Mouse (Mus musculus) gastrocnemius, postnatal 36 days (tissue): ENCODE measurements around the gene Gm10577. TPM values are rescaled to one million over a fixed set of nuclear protein-coding genes. Genes with fewer than 3 reads are reported as not detected.

Source experiments
- DNase-seq, 2 experiments: peaks; one replicate each; pipeline ENCODE4 v3.0.0; 2022
- intact Hi-C: fragments of 180-260 bp; cut with DNase I; formaldehyde crosslinking; loops from one replicate; pipeline ENCODE4 v1.15.1; 2025
- total RNA-seq, 2 experiments: library from RNA; stranded (reverse); gene quantifications; 2 replicates each; pipeline ENCODE4 v1.2.3; 2021

Gene Gm10577
- total RNA-seq, 2 experiments from 2014 or later = not detected

GRCm38 (mm10) chr4:100996060-100996651 lies 24.3 kb downstream of the Gm10577 start:
- intact Hi-C loops = loop anchor here (2.0 kb wide), 1 partner anchor 373 kb away; no protein-coding TSS in a partner anchor
- DNase-seq = no peak

DNA sequence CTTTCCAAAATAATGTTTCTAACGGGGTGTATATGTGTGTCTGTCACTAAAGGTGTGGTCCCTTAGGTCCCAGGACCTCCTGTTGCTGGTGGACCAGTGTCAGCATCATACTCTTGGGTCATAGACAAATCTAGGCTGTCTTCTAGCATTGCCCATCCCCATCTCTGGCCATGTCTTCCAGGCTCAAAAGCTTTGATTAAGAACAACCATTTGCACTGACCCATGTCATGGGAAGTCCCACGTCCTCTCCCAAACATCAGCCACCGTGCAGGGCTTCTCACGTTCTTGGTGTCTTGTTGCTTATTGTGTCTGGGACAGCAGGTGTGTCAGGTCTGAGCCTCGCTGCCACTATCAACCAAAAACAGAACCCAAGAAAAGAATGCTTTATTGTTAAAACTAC lies 24.9 kb downstream of the Gm10577 start:
- DNase-seq = no peak
- intact Hi-C loops = loop anchor here (2.0 kb wide), 1 partner anchor 373 kb away; no protein-coding TSS in a partner anchor

- intact Hi-C loops = no loop called here
- no peak for DNase-seq
Observed at GRCm38 (mm10) chr4:100994442-100995255, 25.8 kb downstream of the Gm10577 start.

DNA sequence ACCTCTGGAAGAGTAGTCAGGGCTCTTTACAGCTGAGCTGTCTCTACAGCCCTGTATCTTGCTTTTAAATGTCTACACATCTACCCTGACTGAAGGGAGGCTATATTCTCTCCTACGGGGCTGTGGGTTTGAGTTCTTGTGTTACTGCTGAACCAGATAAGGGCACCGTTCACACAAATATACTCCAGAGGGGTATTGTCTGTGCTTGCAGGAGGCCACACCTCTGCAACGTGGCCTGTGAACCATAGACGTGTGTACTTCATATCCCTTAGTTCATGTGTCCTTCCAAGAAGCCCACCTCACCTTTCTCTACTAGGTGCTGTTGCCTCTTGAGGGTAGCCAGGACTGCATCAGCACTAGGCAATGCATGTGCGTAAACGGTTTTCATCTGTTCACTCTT lies 28.4 kb downstream of the Gm10577 start:
- intact Hi-C loops = no loop called here
- DNase-seq = no peak

GRCm38 (mm10) chr4:100990996-100991395 lies 29.5 kb downstream of the Gm10577 start:
- no peak for DNase-seq
- intact Hi-C loops = no loop called here

- DNase-seq = no peak
- intact Hi-C loops = loop anchor here (5.0 kb wide), 1 partner anchor 401 kb away; no protein-coding TSS in a partner anchor
Observed at GRCm38 (mm10) chr4:100988231-100988799, 32.2 kb downstream of the Gm10577 start.

DNA sequence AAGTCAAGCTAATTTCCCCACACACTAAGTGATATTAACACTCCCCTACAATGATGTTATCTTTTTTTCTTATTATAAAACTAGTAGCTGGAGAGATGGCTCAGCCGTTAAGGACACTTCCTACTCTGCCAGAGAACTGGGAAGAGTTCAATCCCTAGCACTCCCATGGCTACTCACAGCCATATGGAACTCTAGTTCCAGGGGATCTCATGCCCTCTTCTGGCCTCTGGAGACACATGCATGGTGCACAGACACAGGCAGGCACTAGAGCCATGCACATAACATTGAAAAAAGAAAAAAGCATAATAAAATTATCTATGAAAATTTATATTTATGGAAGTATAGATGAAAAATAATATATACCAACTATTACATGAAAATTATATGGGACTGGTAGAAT lies 33.3 kb downstream of the Gm10577 start:
- no peak for DNase-seq
- intact Hi-C loops = loop anchor here (2.0 to 5.0 kb wide), 2 partner anchors 258 to 400 kb away; no protein-coding TSS in a partner anchor

- intact Hi-C loops = no loop called here
- DNase-seq = no peak
Observed at GRCm38 (mm10) chr4:100977522-100977921, 43.0 kb downstream of the Gm10577 start.

DNA sequence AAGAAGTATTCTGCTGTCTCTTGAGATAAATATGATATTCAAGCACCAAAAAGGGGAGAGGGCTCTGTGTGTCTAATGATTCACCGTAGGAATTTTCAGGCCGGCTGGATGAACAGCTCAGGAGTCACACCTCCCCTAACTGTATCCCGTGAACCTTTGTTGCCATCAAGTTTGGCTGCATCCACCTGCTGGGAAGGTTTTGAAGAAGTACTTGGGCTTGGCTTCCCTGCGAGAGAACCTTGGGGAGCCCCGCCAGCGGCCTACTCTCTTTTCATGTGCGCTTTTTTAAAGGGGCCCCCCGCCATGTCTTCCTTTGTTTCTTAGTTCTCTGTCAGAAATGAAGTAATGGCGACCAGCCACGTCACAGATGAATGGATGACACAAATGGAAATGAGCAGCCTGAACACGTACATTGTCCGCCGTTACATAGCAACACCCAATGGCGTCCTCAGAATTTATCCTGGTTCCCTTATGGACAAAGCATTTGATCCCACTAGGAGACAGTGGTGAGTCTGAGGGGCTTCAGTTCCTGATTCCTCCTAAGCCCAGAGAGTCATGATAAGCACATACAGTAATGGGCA lies 46.0 kb downstream of the Gm10577 start:
- intact Hi-C loops = no loop called here

DNA sequence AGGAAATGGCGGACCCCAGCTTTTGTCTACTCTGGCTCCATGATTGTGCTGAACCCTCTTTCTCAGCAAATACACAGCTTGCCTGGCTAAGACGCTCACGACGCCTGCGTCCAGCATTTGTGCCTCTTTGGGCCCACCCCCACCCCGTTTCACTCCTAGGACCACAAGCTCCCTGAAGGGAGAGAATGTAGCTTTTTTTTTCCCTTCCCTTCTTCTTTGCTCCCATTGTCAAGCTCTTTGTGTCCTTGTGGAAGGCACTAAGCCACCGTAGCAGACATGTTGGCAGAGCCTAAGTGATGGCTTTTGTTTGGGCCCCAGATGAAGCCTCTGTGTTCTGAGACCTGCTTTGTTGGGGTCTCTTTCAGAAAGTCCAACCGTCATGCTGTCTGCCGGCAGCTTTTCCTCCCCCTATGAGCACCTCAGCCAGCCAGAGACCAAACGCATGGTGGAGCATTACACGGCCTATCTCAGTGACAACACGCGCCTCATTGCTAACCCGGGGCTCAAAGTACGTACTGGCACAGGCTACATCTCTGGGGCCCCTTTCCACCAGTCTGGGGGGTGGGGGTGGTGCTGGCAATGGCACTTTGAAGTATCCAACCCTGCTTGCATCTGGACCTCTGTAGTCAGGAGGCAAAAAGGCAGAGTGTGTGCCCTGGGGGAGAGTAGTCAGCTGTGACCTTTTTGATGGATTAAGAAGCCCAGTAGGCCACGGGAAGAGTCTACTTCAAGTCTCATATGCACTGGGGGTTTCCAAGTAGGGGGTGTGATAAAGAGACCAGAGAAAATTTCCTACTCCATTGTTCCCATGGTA lies 46.6 kb downstream of the Gm10577 start:
- intact Hi-C loops = no loop called here
- no peak for DNase-seq

More for the DNA sequence above, 46.0 kb downstream of the Gm10577 start:
- no peak for DNase-seq

Other genes with a start within 250 kb of the Gm10577 start
- 1 to 10 TPM; 4.4 to 4.5 TPM for gene Cachd1, start 244.0 kb downstream of the Gm10577 start, total RNA-seq
- gene Raver2, start 48.3 kb upstream of the Gm10577 start, total RNA-seq = 1 to 10 TPM; 2.8 to 2.9 TPM
- 100 to 1,000 TPM; 100 to 109 TPM for gene Jak1, start 244.6 kb upstream of the Gm10577 start, total RNA-seq